Mouse (Mus musculus) v-Abl transformed pro-B cells (cell line): ENCODE data around the gene Iqgap1.

Source experiments
- in situ Hi-C, 2 experiments: fragments of 400-800 bp; cut with MboI; formaldehyde crosslinking; loops; one replicate each; pipeline ENCODE4 v1.15.1; 2025; ENCODE audit not compliant: unreplicated experiment in 2 of 2

Iqgap1 gene

DNA sequence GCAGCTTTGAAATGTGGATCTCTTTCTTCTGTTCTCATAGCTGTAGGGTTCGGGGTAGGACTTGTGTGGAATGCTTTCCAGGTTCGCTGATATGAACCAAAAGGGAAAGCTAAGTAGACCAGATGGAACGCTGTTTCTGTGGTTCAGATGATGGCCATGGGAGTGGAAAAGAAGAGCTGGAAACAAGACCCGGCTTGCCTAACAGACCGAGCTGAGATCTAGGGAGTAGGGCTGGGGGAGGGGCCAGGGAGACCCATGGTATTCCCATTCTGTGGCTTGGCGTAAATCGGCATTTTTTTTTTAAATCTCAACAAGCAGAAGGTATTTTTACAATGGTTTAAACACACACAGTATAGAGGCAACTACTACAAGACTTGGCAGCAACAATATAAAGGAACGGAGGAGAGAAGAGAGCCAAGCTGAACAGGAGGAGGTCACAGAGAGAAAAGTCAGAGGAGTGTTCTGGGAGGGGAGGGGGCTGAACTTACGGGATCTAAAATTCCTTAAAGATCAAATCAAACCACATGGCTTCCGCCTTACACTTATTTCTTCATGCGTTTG lies at the start of gene Iqgap1:
TSS of gene Iqgap1 (minus strand) at position 132 of the 561 bp plus-strand sequence.
- in situ Hi-C loops, result no loop called here

DNA sequence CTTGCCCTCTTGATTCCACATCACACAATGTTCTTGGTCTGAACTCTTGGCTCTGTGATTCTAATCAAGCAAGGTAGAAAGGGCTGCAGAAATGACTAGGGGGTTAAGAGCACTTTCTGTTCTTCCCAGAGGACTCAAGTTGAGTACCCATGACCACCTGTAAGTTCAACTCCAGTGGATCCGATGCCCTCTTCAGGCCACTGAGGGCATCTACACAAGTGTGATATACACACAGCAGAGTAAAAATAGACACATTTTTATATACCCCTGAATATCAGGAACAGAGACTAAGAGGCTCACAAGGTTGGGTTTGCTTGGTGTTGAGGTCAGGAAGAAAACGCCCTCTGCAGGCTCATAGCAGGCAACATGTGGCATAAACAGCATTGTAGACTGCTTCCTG lies 47.9 kb upstream of the Iqgap1 start:
- in situ Hi-C loops, result loop anchor here in 1 of 2 experiments (25.0 kb wide), 3 partner anchors 961 to 1389 kb away; partner anchors contain the start of genes Ap3s2 and Mesp1

GRCm38 (mm10) chr7:80873038-80873437 lies 47.3 kb upstream of the Iqgap1 start:
- in situ Hi-C loops, result loop anchor here in 1 of 2 experiments (25.0 kb wide), 3 partner anchors 961 to 1389 kb away; partner anchors contain the start of genes Ap3s2 and Mesp1

GRCm38 (mm10) chr7:80868686-80869085 lies 42.9 kb upstream of the Iqgap1 start:
- in situ Hi-C loops, result loop anchor here in 1 of 2 experiments (25.0 kb wide), 3 partner anchors 956 to 1394 kb away; partner anchors contain the start of genes Ap3s2 and Mesp1

DNA sequence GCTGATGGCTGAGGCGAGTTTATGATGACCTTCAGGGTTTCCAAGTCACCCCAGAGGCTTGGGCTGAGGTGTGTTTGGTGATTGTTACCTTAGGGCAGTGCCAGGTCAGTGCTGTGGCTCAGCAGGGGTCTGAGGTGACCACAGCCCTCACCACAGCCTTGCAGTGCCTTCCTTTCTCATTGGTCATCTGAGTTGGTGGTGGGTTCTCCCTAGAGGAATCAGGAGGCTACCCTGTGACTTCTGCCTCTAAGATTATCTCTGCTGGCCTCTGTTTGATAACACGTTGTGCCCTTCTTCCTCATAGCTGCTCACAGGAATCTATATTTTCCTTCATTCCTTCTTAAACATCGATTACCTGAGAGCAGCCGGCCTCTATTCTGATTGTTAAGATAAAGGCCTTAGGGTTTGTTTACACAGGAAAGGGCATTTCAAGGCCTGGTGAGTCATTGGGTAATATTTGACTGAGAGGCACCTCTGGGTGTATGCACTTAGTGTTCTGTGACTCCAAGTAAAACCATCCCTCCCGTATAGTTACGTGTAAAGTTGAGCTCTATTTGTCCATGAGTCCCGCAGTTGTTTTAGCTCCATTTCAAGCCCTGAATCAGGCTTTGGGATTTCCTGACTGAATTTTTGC lies 40.9 kb upstream of the Iqgap1 start:
- in situ Hi-C loops, result loop anchor here in 1 of 2 experiments (25.0 kb wide), 3 partner anchors 954 to 1396 kb away; partner anchors contain the start of genes Ap3s2 and Mesp1

DNA sequence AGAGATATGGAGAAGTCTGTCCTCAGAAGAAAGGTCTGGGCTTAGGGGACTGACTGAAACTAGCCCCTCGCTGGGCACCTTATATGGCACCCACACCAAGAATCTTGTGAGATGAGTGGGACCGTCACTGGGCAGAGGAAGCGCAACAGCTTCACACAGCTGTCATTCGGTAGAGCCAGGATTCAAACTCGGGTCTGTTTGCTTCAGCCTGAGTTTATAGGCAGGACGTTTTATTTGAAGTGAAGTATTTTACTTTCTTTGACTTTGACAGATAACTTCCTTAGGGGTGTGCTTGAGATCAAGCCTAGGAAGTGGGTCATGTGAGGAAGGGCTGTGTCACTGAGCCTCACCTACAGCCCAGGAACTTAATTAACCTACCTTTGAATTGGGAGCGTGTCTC lies 39.7 kb upstream of the Iqgap1 start:
- in situ Hi-C loops, result loop anchor here in 1 of 2 experiments (25.0 kb wide), 3 partner anchors 953 to 1397 kb away; partner anchors contain the start of genes Ap3s2 and Mesp1

- in situ Hi-C loops, result loop anchor here in 1 of 2 experiments (25.0 kb wide), 3 partner anchors 953 to 1397 kb away; partner anchors contain the start of genes Ap3s2 and Mesp1
These were observed 39.1 kb upstream of the Iqgap1 start for GRCm38 (mm10) chr7:80864831-80865230.

DNA sequence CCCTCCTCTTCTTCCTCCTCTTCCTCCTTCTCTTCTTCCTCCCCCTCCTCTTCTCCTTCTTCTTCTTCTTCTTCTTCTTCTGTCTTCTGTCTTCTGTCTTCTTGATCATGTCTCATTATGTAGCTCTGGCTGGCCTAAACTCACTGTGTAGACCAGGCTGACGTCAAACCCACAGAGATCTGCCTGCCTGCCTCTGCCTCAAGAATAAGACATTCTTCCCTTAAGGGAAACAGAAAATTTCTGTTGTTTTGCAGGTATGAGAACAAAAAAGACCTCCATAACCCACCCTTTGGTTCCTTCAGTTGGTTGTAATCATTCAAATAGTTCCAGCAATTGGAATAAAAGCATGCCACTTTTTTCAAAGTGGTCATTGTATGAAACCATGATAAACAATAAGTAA lies 38.4 kb upstream of the Iqgap1 start:
- in situ Hi-C loops, result loop anchor here in 1 of 2 experiments (25.0 kb wide), 3 partner anchors 952 to 1398 kb away; partner anchors contain the start of genes Ap3s2 and Mesp1

DNA sequence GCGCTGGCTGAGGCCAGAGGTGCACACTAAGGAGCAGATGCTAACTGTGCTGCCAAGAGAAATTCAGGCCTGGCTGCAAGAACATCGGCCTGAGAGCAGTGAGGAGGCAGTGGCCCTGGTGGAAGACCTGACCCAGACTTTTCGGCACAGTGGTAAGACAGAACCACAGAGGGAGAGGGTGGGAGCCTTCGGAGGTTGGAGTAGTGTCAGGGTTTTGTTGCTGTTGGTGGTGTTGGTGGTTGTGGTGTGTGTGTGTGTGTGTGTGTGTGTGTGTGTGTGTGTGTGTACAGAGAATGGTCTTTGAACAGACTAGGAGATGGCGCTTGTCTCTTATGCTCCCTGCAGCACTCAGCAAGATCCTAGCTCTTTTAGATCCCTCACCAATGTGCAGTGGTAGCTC lies 37.7 kb upstream of the Iqgap1 start:
- in situ Hi-C loops, result loop anchor here in 1 of 2 experiments (25.0 kb wide), 3 partner anchors 951 to 1399 kb away; partner anchors contain the start of genes Ap3s2 and Mesp1

DNA sequence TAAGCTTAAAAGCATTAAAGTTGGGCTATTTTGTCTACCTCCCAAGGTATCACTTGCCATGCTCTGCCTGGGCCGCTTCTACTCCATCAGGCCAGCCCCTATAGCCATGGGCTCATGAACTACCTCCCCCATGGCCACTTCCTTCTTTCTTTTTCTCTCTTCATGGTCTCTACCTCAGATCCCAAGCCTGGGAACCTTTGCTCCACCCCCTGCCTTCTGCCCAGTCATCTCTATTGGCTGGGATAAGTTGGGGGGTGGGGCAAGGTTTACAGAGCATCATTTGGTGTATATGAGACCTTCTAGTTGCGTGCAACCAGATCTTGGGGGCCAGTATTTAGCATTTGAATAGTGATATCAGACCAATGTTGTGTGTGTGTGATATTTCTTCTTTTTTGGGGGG lies 36.7 kb upstream of the Iqgap1 start:
- in situ Hi-C loops, result loop anchor here in 1 of 2 experiments (25.0 kb wide), 3 partner anchors 950 to 1400 kb away; partner anchors contain the start of genes Ap3s2 and Mesp1

DNA sequence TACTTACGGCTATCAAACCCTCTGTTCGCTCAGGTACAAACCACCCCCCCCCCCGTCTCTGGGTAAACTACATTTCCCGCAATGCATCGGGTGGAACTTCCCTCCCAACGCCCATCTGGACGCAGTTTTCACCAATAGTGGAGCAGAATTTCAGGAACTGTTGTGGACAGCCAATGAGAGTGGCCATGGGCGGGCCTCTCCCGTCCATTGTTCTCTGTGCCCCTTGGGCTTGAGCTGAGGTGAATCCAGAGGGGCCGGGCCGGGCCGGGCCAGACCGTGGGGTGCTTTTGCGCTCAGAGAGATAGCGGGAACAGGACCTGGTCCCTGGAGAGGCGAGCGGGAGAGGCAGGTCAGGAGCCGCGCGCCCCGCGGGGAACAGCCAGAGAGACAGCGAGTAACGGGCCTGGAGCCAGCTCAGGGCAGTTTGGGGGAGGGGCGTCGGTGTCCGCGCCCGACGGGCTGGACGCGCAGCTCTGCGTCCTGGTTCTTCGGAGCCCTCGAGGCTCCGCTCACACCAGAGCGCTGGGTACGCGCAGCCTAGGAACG lies 35.0 kb upstream of the Iqgap1 start, which contains the start of gene Zscan2:
TSS of gene Zscan2 (plus strand) at position 192 of the 546 bp plus-strand sequence.
- in situ Hi-C loops, result loop anchor here in 1 of 2 experiments (25.0 kb wide), 3 partner anchors 949 to 1401 kb away; partner anchors contain the start of genes Ap3s2 and Mesp1

GRCm38 (mm10) chr7:80860227-80860626 lies 34.5 kb upstream of the Iqgap1 start:
- in situ Hi-C loops, result loop anchor here in 1 of 2 experiments (25.0 kb wide), 3 partner anchors 948 to 1402 kb away; partner anchors contain the start of genes Ap3s2 and Mesp1

DNA sequence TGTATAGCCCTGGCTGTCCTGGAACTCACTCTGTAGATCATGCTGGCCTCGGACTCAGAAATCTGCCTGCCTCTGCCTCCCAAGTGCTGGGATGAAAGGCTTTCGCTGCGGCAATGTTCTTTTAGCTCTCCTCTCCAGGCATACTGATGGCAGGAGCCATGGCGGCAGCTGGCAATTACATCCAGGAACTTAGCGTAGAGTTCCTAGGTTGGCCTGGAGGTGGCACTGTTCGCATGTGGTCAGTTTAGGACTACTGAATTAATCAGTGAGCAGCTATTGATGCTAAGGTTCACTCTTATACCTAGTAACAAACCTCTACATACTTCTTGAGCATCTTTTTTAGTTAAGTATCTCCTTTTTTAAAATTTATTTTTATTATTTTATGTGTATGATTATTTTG lies 31.4 kb upstream of the Iqgap1 start:
- in situ Hi-C loops, result loop anchor here (5.0 to 25.0 kb wide), 5 partner anchors 468 to 1405 kb away; partner anchors contain the start of genes Ap3s2 (in 1 of the 2) and Mesp1 (in 1 of the 2)

DNA sequence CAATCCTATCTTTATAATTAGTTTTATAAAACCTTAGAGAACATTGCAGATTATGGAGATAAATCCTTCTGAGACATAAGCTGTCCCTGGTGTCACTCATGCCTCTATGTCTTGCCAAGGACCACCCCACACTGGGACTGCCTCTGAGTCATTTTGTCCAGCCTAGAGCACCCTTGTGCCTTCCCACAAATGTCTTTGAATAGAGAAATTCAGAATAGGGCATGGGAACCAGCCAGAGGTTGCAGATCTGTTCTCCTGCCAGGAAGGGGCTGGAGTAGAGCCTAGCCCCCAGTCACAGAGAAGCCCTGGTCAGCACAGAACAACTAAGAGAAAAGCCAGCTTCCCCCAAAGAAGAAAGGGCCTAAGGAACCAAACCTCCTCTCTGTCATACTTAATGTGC lies 29.5 kb upstream of the Iqgap1 start:
- in situ Hi-C loops, result loop anchor here (5.0 to 25.0 kb wide), 5 partner anchors 469 to 1407 kb away; partner anchors contain the start of genes Ap3s2 (in 1 of the 2) and Mesp1 (in 1 of the 2)

GRCm38 (mm10) chr7:80853218-80853617 lies 27.4 kb upstream of the Iqgap1 start:
- in situ Hi-C loops, result loop anchor here (5.0 to 25.0 kb wide), 10 partner anchors 116 to 1409 kb away; partner anchors contain the start of genes Fes (in 2 of the 2), Ap3s2 (in 1 of the 2) and Mesp1 (in 1 of the 2)

- in situ Hi-C loops, result loop anchor here (5.0 to 25.0 kb wide), 10 partner anchors 113 to 1412 kb away; partner anchors contain the start of genes Fes (in 2 of the 2), Ap3s2 (in 1 of the 2) and Mesp1 (in 1 of the 2)
These were observed 24.7 kb upstream of the Iqgap1 start for GRCm38 (mm10) chr7:80850520-80850919.

DNA sequence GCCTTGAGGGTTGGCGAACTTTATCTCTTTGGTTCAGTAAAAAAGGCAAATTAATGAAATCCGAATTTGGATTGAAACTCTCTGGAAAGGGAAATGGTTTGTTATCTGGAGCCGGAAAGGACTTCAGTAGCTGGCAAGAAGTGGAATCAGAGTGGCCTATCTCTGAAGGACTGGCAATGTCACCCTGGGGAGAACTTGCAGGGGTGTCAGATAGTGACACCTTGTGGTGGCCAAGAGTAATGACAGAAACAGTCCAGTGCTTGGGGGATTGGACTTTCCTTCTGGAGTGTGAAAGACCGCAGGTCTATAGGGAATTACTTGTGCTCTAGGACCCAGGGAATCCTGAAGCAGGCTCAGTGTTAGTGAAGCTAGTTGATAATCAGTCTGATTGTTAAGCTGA lies 23.9 kb upstream of the Iqgap1 start:
- in situ Hi-C loops, result loop anchor here (5.0 to 25.0 kb wide), 11 partner anchors 55 to 1413 kb away; partner anchors contain the start of genes Fes (in 2 of the 2), Ap3s2 (in 1 of the 2) and Mesp1 (in 1 of the 2)

DNA sequence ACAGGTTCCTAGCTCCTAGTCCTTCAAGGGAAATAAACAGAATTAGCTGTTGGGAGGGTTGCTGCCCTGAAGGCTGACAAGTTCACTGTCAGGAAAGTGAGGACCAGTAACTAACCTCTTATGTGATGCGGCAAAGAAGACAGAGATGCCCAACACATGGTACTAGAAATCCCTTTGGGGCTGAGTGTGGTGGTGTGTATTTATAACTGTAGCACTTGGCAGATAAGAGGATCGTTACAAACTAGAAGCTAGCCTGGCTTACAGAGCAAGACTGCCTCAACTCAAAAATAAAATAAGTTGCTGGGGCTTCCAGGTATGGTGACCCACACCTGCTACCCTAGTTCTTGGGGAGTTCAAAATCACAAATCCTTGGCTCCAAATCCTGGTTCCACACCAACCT lies 23.5 kb upstream of the Iqgap1 start:
- in situ Hi-C loops, result loop anchor here in 1 of 2 experiments (10.0 kb wide), 1 partner anchor 54 kb away; no protein-coding TSS in a partner anchor

GRCm38 (mm10) chr7:80846709-80847108 lies 20.9 kb upstream of the Iqgap1 start:
- in situ Hi-C loops, result loop anchor here in 1 of 2 experiments (10.0 kb wide), 1 partner anchor 52 kb away; no protein-coding TSS in a partner anchor

- in situ Hi-C loops, result loop anchor here in 1 of 2 experiments (10.0 kb wide), 1 partner anchor 51 kb away; no protein-coding TSS in a partner anchor
These were observed 20.5 kb upstream of the Iqgap1 start for GRCm38 (mm10) chr7:80846280-80846678.
